Mouse (Mus musculus) liver, embryonic 11.5 days (tissue): ENCODE measurements around the gene Asic5. TPM values are rescaled to one million over a fixed set of nuclear protein-coding genes. Genes with fewer than 3 reads are reported as not detected.

Source experiments
- ATAC-seq: fragments of 200-750 bp; cut with Nextera tagmentation; replicated peaks from 2 replicates; pipeline ENCODE4 v1.8.0; 2017; ENCODE audit warnings: moderate number of reproducible peaks, mild to moderate bottlenecking, moderate TSS enrichment, moderate library complexity; ENCODE audit not compliant: low FRiP score
- DNase-seq: peaks from one replicate; pipeline ENCODE4 v3.0.0-alpha.2; 2017; ENCODE audit warnings: low spot score
- H3K27ac ChIP-seq: fragments of 300-500 bp; sonication (generic); 2 replicates; pipeline ENCODE4 v1.5.1; 2014; ENCODE audit warnings: mild to moderate bottlenecking, low read depth, low read length, control low read depth
- H3K27me3 ChIP-seq: fragments of 300-500 bp; sonication (generic); replicated peaks from 2 replicates; pipeline ENCODE4 v1.6.1; 2014; ENCODE audit warnings: low read length, mixed read lengths; ENCODE audit not compliant: control insufficient read depth, insufficient read depth
- H3K36me3 ChIP-seq: fragments of 300-500 bp; sonication (generic); 2 replicates; pipeline ENCODE4 v1.6.1; 2014; ENCODE audit warnings: mild to moderate bottlenecking, low read length, moderate library complexity, mixed read lengths; ENCODE audit not compliant: control insufficient read depth, insufficient read depth
- H3K4me1 ChIP-seq: fragments of 300-500 bp; sonication (generic); replicated peaks from 2 replicates; pipeline ENCODE4 v1.6.1; 2014; ENCODE audit warnings: low read length, mixed read lengths; ENCODE audit not compliant: control insufficient read depth, insufficient read depth
- H3K4me2 ChIP-seq: fragments of 300-500 bp; sonication (generic); 2 replicates; pipeline ENCODE4 v1.6.1; 2014; ENCODE audit warnings: mild to moderate bottlenecking, control low read depth, moderate library complexity
- H3K4me3 ChIP-seq: fragments of 300-500 bp; sonication (generic); 2 replicates; pipeline ENCODE4 v1.5.1; 2014; ENCODE audit warnings: low read depth, low read length, control low read depth
- H3K9ac ChIP-seq: fragments of 300-500 bp; sonication (generic); 2 replicates; pipeline ENCODE4 v1.6.1; 2014; ENCODE audit warnings: low read depth, low read length, control low read depth
- H3K9me3 ChIP-seq: fragments of 300-500 bp; sonication (generic); 2 replicates; pipeline ENCODE4 v1.6.1; 2016; ENCODE audit warnings: low read length, inconsistent platforms, mixed read lengths; ENCODE audit not compliant: control insufficient read depth
- WGBS: fragments of 180-500 bp; shearing (Covaris S2); extraction: QIAGEN DNeasy Blood & Tissue Kit; methylation state at CpG from one replicate; pipeline ENCODE4 v1.1.7; 2014; 5-methylcytosine and 5-hydroxymethylcytosine counted together
- polyA plus RNA-seq: library from polyadenylated mRNA; unstranded; fragments of >200 nt; fragmentation: Nextera tagmentation; extraction: Ambion mirVana; gene quantifications from 2 replicates; pipeline ENCODE4 v1.2.1, GENCODE M21; 2014

Gene Asic5
- polyA plus RNA-seq = not detected in 2 replicates

GRCm38 (mm10) chr3:81981990-81982389 lies at the start of gene Asic5:
Gene Asic5 (plus strand): TSS chr3:81982290.
- Histone ChIP-seq H3K4me1 (no peaks in the 10 kb centered on the region), H3K9ac (no peak within 1 kb of the TSS), H3K9me3 (no peaks in the 10 kb centered on the region), H3K27me3 (no peaks in the 10 kb centered on the region), H3K4me2 (no peak within 1 kb of the TSS), H3K4me3 (no peak within 1 kb of the TSS), H3K27ac (no peak within 1 kb of the TSS), H3K36me3 (no peaks in the 10 kb centered on the region)
- no peak for ATAC-seq
- WGBS = 84% methylated on average over 5 of the region's 5 CpGs
- no peak for DNase-seq

- Histone ChIP-seq H3K27me3 (no peaks in the 10 kb centered on the region), H3K4me1 (no peaks in the 10 kb centered on the region), H3K4me2 (peak overlapping the region; percentile 56; the same call in 1 of the 2 replicates), H3K4me3 (no peak overlapping the region), H3K9ac (no peak overlapping the region), H3K27ac (no peak overlapping the region), H3K9me3 (no peaks in the 10 kb centered on the region), H3K36me3 (no peaks in the 10 kb centered on the region)
- 76% methylated on average over 4 of the region's 4 CpGs for WGBS
- ATAC-seq = no peak
- DNase-seq = no peak
Observed at GRCm38 (mm10) chr3:81933348-81933747, 48.7 kb upstream of the Asic5 start.

GRCm38 (mm10) chr3:81938924-81939323 lies 43.2 kb upstream of the Asic5 start:
- no peak overlapping the region for H3K4me2 ChIP-seq
- H3K4me1 ChIP-seq = no peaks in the 10 kb centered on the region
- DNase-seq (no peak), ATAC-seq (no peak)
- no peak overlapping the region for H3K9ac ChIP-seq
- no peak overlapping the region for H3K27ac ChIP-seq
- H3K36me3 ChIP-seq = no peaks in the 10 kb centered on the region
- no peak overlapping the region for H3K4me3 ChIP-seq
- no peaks in the 10 kb centered on the region for H3K27me3 ChIP-seq
- WGBS = 50% methylated on average over 3 of the region's 3 CpGs
- no peaks in the 10 kb centered on the region for H3K9me3 ChIP-seq

- Histone ChIP-seq H3K4me1 (no peaks in the 10 kb centered on the region), H3K4me3 (no peak overlapping the region)
- DNase-seq = no peak
Observed at GRCm38 (mm10) chr3:81942341-81942740, 39.7 kb upstream of the Asic5 start.

GRCm38 (mm10) chr3:81943097-81943496 lies 39.0 kb upstream of the Asic5 start:
- no peak for DNase-seq
- Histone ChIP-seq H3K4me3 (no peak overlapping the region), H3K9me3 (no peaks in the 10 kb centered on the region), H3K4me1 (no peaks in the 10 kb centered on the region), H3K36me3 (no peaks in the 10 kb centered on the region), H3K27ac (no peak overlapping the region), H3K9ac (no peak overlapping the region), H3K4me2 (no peak overlapping the region), H3K27me3 (no peaks in the 10 kb centered on the region)
- ATAC-seq = no peak
- 78% methylated on average over 3 of the region's 3 CpGs for WGBS

More at GRCm38 (mm10) chr3:81942341-81942740, 39.7 kb upstream of the Asic5 start:
- Histone ChIP-seq H3K36me3 (no peaks in the 10 kb centered on the region), H3K9me3 (no peaks in the 10 kb centered on the region), H3K27me3 (no peaks in the 10 kb centered on the region), H3K9ac (no peak overlapping the region), H3K4me2 (no peak overlapping the region), H3K27ac (no peak overlapping the region)
- WGBS = 85% methylated on average over 3 of the region's 3 CpGs
- ATAC-seq = no peak

GRCm38 (mm10) chr3:81944851-81945393 lies 37.2 kb upstream of the Asic5 start:
- Histone ChIP-seq H3K9ac (no peak overlapping the region), H3K4me2 (no peak overlapping the region), H3K4me1 (no peaks in the 10 kb centered on the region), H3K27ac (no peak overlapping the region), H3K36me3 (no peaks in the 10 kb centered on the region), H3K4me3 (no peak overlapping the region), H3K9me3 (no peaks in the 10 kb centered on the region), H3K27me3 (no peaks in the 10 kb centered on the region)
- ATAC-seq = no peak
- no peak for DNase-seq
- 89% methylated on average over 7 of the region's 7 CpGs for WGBS

- H3K27me3 ChIP-seq = no peaks in the 10 kb centered on the region
- H3K4me1 ChIP-seq = no peaks in the 10 kb centered on the region
- ATAC-seq = peak; percentile 62
- DNase-seq = no peak
- H3K36me3 ChIP-seq = no peaks in the 10 kb centered on the region
- H3K4me3 ChIP-seq = no peak overlapping the region
- H3K9ac ChIP-seq = no peak overlapping the region
- H3K4me2 ChIP-seq = no peak overlapping the region
- no peaks in the 10 kb centered on the region for H3K9me3 ChIP-seq
- no peak overlapping the region for H3K27ac ChIP-seq
- WGBS = 21% methylated on average over 1 of the region's 1 CpGs
Observed at GRCm38 (mm10) chr3:81949048-81949447, 33.0 kb upstream of the Asic5 start.

GRCm38 (mm10) chr3:81951785-81952184 lies 30.3 kb upstream of the Asic5 start:
- Histone ChIP-seq H3K4me2 (no peak overlapping the region), H3K9me3 (no peaks in the 10 kb centered on the region), H3K27me3 (no peaks in the 10 kb centered on the region), H3K9ac (no peak overlapping the region), H3K4me3 (no peak overlapping the region), H3K4me1 (no peaks in the 10 kb centered on the region), H3K27ac (no peak overlapping the region), H3K36me3 (no peaks in the 10 kb centered on the region)
- no peak for DNase-seq
- ATAC-seq = no peak
- 66% methylated on average over 2 of the region's 2 CpGs for WGBS

GRCm38 (mm10) chr3:81957484-81957883 lies 24.6 kb upstream of the Asic5 start:
- no peaks in the 10 kb centered on the region for H3K36me3 ChIP-seq
- no peak overlapping the region for H3K4me2 ChIP-seq
- no peaks in the 10 kb centered on the region for H3K9me3 ChIP-seq
- 84% methylated on average over 5 of the region's 5 CpGs for WGBS
- DNase-seq (no peak), ATAC-seq (no peak)
- no peaks in the 10 kb centered on the region for H3K4me1 ChIP-seq
- no peak overlapping the region for H3K9ac ChIP-seq
- no peaks in the 10 kb centered on the region for H3K27me3 ChIP-seq
- H3K4me3 ChIP-seq = no peak overlapping the region
- H3K27ac ChIP-seq = no peak overlapping the region
